Mouse (Mus musculus) cortical plate, adult 2 months (tissue): ENCODE measurements at regions not wholly inside any gene's neighbourhood (a gene's known extent, or its start where the extent isn't known, plus 50 kb on each side); places are given as distances from the start of the nearest gene placed in this dataset.

Source experiments
- H3K27ac ChIP-seq: fragments of 200-500 bp; 2 replicates; pipeline ENCODE4 v1.5.1; 2012; ENCODE audit warnings: low read length, control low read depth, inconsistent platforms; ENCODE audit not compliant: insufficient read depth
- H3K4me1 ChIP-seq: fragments of 200-500 bp; 2 replicates; pipeline ENCODE4 v1.6.1; 2011; ENCODE audit warnings: low read length; ENCODE audit not compliant: control insufficient read depth, insufficient read depth
- H3K4me3 ChIP-seq: fragments of 200-500 bp; 2 replicates; pipeline ENCODE4 v1.5.1; 2011; ENCODE audit warnings: mild to moderate bottlenecking, low read length, control low read depth; ENCODE audit not compliant: insufficient read depth
- CTCF ChIP-seq: fragments of 200-500 bp; IDR thresholded peaks from 2 replicates; pipeline ENCODE4 v1.5.1; 2011; ENCODE audit warnings: mild to moderate bottlenecking, control low read depth, low read length; ENCODE audit not compliant: insufficient read depth; ENCODE audit errors: extremely low read depth
- POLR2A ChIP-seq: fragments of 200-500 bp; IDR thresholded peaks from 2 replicates; pipeline ENCODE4 v1.6.1; 2011; ENCODE audit warnings: mild to moderate bottlenecking, low read length, control low read depth; ENCODE audit not compliant: insufficient read depth; ENCODE audit errors: extremely low read depth

DNA sequence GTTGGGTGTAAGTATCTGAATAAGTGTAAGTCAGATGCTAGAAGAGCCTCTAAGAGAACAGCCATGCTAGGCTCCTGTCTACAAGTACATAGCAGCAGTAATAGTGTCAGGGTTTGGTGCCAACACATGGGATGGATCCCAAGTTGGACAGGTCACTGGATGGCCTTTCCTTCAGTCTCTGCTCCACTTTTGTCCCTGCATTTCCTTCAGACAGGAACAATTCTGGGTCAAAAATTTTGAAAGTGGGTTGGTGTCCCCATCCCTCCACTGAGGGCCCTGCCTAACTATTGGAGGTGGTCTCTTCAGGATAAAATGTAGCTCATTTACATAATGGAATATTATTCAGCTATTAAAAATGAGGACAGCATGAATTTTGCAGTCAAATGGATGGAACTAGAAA lies 122.7 kb upstream of the Sox2 start:
- TF ChIP-seq POLR2A (no peak), CTCF (no peak)
- H3K27ac ChIP-seq: no peak overlapping the region

DNA sequence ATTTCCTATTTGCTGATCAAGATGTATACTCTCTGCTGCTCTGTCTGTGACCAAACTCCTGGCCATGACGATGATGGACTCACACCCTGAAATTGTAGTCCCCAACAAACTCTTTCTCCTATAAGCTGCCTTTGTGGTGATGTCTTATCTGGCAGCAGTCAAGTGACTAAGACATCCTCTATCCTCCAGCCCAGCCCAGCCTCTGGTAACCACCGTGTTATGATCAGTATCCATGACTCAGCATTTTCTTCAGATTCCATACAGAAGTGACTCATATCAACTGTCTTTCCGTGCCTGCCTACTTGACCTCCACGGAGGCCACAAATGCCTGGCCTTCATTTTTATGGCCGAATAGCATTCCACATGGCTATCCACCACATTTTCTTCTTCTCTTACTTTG lies 124.5 kb upstream of the Sox2 start:
- TF ChIP-seq POLR2A (no peak), CTCF (no peak)
- H3K4me3 ChIP-seq: no peak overlapping the region
- no peak overlapping the region for H3K27ac ChIP-seq
- no peaks in the 10 kb centered on the region for H3K4me1 ChIP-seq

More for the DNA sequence above, 122.7 kb upstream of the Sox2 start:
- Histone ChIP-seq H3K4me1 (no peaks in the 10 kb centered on the region), H3K4me3 (no peak overlapping the region)

DNA sequence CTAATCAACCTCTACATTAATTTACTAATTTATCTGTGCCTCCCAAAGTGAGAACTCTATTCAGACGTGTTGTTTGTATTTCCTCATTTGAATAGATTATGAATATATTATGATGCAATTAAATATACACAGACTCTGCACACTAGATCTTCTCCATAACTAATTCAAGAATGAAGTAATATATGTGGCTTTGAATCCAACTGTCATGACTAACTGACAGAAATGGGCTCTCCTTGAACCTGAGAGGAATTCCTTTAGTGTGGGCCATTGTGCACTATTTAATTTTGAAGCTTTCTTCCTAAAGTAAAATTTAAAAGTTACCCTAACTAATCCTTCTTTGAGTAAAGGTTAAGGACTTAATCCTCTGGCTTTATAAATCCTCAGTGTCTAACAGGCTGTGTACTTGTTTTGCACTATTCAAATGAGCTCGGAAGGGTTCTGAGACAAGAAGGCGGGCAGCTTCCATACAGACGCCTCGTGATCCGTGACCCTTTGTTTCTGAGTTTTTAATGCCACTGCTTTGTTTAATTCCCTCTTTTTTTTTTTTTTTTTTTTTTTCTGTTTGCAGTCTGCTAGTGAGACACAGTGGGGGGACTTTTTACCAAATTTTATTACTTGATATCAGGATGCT lies 128.0 kb upstream of the Sox2 start:
- H3K4me1 ChIP-seq: no peaks in the 10 kb centered on the region
- TF ChIP-seq POLR2A: no peak
- no peak for TF ChIP-seq CTCF
- no peak overlapping the region for H3K4me3 ChIP-seq
- H3K27ac ChIP-seq: no peak overlapping the region

DNA sequence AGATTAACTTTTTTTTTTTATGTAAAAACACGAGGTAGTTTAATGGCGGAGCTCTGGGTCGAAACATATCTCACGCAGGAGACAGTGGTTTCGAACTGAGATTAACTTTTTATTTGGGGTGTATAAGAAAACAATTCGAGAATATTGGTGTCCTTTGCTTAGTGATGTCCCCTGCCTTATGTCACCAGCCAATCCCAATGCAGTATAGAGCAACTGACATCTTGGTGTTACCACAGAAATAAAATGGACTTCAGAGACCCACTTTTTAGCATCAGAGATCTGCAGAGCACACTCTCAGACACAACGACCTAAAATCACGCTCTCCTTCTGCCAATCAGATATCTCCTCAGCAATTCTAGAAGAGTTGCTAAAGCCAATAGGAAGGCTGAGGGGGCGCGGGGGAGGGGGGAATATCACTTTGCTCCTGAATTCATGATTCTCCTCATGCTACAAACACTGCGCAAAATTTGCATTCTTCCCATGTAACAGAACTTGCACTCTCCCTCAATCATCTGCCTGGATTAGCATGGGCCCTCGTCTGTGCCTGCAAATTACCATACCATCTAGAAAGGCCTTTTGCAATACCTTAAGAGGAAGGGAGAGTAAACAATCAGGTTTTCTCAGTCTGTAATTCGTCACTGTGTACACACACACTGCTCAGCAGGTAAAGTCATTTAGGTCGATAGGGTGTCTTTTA lies 128.7 kb upstream of the Sox2 start:
- H3K27ac ChIP-seq: no peak overlapping the region
- no peaks in the 10 kb centered on the region for H3K4me1 ChIP-seq
- TF ChIP-seq CTCF (no peak), POLR2A (no peak)
- H3K4me3 ChIP-seq: no peak overlapping the region

DNA sequence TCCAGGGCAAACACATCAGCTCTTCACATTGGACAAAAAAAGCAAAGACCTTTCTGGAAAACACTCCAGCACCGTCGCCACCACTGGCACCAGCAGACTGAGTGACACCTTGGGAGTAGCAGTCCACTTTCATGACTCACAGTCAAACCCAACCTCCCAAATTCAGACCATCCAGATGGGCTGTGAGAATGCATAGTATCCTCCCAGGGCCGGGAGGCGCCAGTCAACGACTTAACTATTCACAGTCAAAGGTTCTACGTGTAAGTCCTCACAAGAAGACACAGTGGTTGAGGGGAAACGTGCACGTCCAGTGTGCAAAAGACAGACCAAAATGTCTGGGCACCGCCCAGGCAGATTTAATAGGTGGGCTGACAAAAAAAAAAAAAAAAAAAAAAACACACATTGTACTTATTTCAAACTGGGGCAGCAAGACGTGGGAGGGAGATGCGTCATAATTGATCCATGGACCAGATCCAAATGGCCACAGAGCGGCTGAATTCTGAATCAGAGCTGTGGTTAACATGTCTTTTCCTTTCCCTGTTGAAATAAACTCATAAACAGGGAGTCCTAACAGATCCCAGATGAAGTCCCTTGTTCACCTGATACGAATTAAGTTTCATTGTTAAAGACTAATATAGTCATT lies 137.6 kb upstream of the Sox2 start:
- H3K4me1 ChIP-seq: no peaks in the 10 kb centered on the region
- H3K27ac ChIP-seq: no peak overlapping the region
- TF ChIP-seq CTCF (no peak), POLR2A (no peak)
- no peak overlapping the region for H3K4me3 ChIP-seq

DNA sequence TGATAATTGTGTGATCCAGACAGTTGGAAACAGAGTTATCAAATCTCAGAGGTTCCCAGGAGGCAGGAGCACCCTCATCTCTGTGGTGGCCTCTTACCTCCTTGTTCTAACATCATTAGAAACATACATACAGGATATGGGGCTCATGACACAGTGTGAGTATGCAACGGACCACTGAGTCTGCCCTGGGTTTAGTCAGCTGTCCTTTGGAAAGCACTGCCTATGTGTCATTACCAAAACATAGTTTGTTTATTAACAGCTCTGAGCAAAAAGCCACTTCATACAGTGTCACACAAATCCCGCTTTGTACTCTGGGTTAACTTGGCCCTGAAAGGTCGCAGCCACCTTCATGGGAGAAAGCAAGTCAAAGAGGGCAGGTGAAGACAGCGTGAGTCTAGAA lies 139.5 kb upstream of the Sox2 start:
- TF ChIP-seq POLR2A (no peak), CTCF (no peak)
- Histone ChIP-seq H3K27ac (no peak overlapping the region), H3K4me3 (no peak overlapping the region), H3K4me1 (no peaks in the 10 kb centered on the region)

DNA sequence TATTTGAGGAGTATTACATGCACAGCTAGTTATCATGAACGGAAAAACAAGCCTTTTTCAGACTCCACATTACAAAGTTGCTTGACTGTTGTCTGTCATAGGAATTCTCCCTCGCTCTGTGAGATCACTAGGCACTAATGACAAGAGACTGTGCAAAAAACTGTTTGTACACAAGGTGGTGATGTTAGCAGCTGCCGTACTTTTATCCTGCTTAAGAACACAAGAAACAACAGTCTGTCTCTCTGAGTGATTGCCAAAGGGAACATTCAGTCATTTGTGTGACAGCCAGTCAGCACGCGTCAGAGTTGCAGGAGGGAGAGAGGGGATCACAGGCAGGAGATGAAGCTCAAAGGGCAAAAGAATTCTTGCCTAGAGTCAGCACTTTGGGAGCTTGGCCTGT lies 141.0 kb upstream of the Sox2 start:
- Histone ChIP-seq H3K4me1 (no peaks in the 10 kb centered on the region), H3K4me3 (no peak overlapping the region), H3K27ac (no peak overlapping the region)
- no peak for TF ChIP-seq CTCF
- no peak for TF ChIP-seq POLR2A

DNA sequence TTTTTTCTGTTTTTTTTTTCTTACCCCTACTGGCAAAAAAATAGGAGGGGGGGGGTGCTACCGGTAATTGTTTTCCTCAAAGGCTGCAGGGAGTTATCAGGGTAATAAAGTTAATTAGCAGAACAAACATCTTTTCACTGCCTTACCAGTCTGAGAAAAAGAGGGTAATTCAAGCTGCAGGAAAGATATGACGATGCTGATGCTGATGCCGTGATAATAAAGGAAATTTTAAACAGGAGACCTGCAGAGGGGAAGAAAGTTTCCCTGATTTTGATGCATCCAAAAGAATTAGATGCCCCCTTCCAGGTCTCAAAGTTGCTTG lies 145.7 kb upstream of the Sox2 start:
- H3K27ac ChIP-seq: no peak overlapping the region
- no peaks in the 10 kb centered on the region for H3K4me1 ChIP-seq
- no peak for TF ChIP-seq POLR2A
- no peak for TF ChIP-seq CTCF
- no peak overlapping the region for H3K4me3 ChIP-seq

DNA sequence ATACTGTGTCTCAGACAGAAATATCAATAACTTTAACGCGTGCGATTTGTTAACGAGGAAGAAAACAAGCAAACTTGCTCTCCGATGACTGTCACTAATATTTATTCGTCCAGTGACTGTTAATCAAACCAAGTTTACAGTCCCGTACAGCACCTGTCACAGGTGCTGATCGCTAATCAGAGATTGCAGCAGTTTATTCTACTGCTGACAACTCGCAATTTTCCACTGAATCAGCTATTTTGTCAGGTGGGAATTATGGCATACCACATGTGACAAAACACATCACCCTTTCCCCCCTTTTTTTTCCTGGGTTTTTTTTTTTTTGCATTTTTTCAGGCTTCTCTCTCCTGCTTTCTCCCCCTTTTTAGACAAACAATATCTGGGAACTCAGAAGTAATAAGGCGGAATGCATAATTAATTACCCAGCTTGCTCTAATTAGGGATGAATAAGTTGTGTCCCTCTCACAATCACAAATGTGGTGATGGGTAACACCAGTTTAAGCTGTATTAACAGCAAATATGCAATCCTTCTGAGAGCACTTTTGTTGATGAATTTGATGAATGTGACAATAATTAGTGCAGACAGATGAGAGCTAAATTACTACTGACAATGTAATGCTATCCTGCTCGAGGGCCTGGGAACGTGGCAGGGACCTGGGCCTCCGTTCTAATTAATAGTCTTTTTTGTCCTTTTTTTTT lies 146.2 kb upstream of the Sox2 start:
- no peak overlapping the region for H3K4me3 ChIP-seq
- H3K27ac ChIP-seq: no peak overlapping the region
- H3K4me1 ChIP-seq: no peaks in the 10 kb centered on the region
- TF ChIP-seq CTCF (no peak), POLR2A (no peak)
